Mouse (Mus musculus) midbrain, embryonic 16.5 days (tissue): ENCODE data around the gene Pik3r5. TPM values are rescaled to one million over a fixed set of nuclear protein-coding genes. Genes with fewer than 3 reads are reported as not detected.
A peak's percentile ranks its signal among the peaks of the same experiment; 100 is the strongest.

ENCODE experiments used
- ATAC-seq: fragments of 200-750 bp; cut with Nextera tagmentation; 2 replicates; pipeline ENCODE4 v1.8.0; 2017; ENCODE audit warnings: moderate TSS enrichment
- H3K27ac ChIP-seq: fragments of 300-500 bp; sonication (generic); 2 replicates; pipeline ENCODE4 v1.5.1; 2014; ENCODE audit warnings: mild to moderate bottlenecking, low read length, mixed read lengths
- H3K27me3 ChIP-seq: fragments of 300-500 bp; sonication (generic); 2 replicates; pipeline ENCODE4 v1.6.1; 2014; ENCODE audit warnings: low read depth, low read length, mixed read lengths; ENCODE audit not compliant: control insufficient read depth, insufficient read depth
- H3K36me3 ChIP-seq: fragments of 300-500 bp; sonication (generic); 2 replicates; pipeline ENCODE4 v1.6.1; 2014; ENCODE audit warnings: mild to moderate bottlenecking, low read length, moderate library complexity, mixed read lengths; ENCODE audit not compliant: control insufficient read depth, insufficient read depth
- H3K4me1 ChIP-seq: fragments of 300-500 bp; sonication (generic); 2 replicates; pipeline ENCODE4 v1.6.1; 2014; ENCODE audit warnings: mild to moderate bottlenecking, low read length, mixed read lengths; ENCODE audit not compliant: control insufficient read depth, insufficient read depth
- H3K4me2 ChIP-seq: fragments of 300-500 bp; sonication (generic); 2 replicates; pipeline ENCODE4 v1.6.1; 2014; ENCODE audit warnings: mild to moderate bottlenecking, low read length, mixed read lengths
- H3K4me3 ChIP-seq: fragments of 300-500 bp; sonication (generic); 2 replicates; pipeline ENCODE4 v1.5.1; 2014; ENCODE audit warnings: low read depth, mild to moderate bottlenecking, low read length, moderate library complexity, mixed read lengths
- H3K9ac ChIP-seq: fragments of 300-500 bp; sonication (generic); 2 replicates; pipeline ENCODE4 v1.6.1; 2014; ENCODE audit warnings: low read depth, low read length, mixed read lengths
- H3K9me3 ChIP-seq: fragments of 300-500 bp; sonication (generic); replicated peaks from 2 replicates; pipeline ENCODE4 v1.6.1; 2014; ENCODE audit warnings: mild to moderate bottlenecking, low read length, mixed read lengths; ENCODE audit not compliant: control insufficient read depth, poor library complexity, severe bottlenecking
- WGBS: fragments of 180-500 bp; shearing (Covaris S2); extraction: QIAGEN DNeasy Blood & Tissue Kit; methylation state at CpG from one replicate; pipeline ENCODE4 v1.1.7; 2014; 5-methylcytosine and 5-hydroxymethylcytosine counted together
- polyA plus RNA-seq: library from polyadenylated mRNA; unstranded; fragments of >200 nt; fragmentation: Nextera tagmentation; extraction: Ambion mirVana; gene quantifications from 2 replicates; pipeline ENCODE4 v1.2.1, GENCODE M21; 2015

Gene Pik3r5
- polyA plus RNA-seq, 1 experiment from 2014 or later, result 0.24 TPM

DNA sequence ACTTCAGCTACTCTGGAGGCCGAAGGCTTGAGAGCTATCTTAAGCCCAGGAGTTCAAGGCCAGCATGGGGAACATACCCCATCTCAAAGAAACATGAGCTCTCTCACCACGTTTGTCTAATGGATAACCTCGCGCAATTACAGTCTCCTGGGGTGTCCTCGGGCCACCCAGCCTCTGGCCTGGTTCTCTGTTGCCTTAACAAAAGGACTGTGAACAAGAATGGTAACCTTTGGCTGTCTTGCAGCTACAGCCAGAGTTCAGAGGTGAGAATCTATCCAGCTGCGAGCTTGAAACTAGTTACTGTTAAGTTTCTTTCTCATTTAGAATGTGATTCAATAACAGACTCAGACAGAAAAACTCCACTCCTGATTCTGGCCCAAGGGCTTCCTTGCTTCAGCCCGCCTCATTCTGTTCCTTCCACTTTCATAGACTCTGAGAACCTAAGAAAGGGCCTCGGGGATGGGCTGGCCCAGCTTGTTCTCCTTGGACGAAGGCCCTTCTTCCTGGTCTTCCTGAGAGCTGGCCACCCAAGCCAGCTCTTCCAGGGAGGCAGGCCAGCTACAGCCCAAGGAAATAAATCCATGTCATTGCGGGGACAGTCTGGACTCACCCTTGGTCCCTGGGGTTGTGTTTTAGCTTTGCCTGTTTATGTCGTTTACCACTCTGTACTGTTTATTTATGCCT is 43.8 kb upstream of the Pik3r5 start:
- H3K9ac ChIP-seq, result no peak overlapping the region
- no peaks in the 10 kb centered on the region for H3K36me3 ChIP-seq
- no peak overlapping the region for H3K27ac ChIP-seq
- H3K9me3 ChIP-seq, result no peaks in the 10 kb centered on the region
- H3K27me3 ChIP-seq, result peaks cover 51% of the 10 kb centered on the region
- 38% methylated on average over 11 of the region's 11 CpGs for WGBS
- H3K4me1 ChIP-seq, result peaks cover 31% of the 10 kb centered on the region
- H3K4me2 ChIP-seq, result no peak overlapping the region
- no peak for ATAC-seq
- no peak overlapping the region for H3K4me3 ChIP-seq

DNA sequence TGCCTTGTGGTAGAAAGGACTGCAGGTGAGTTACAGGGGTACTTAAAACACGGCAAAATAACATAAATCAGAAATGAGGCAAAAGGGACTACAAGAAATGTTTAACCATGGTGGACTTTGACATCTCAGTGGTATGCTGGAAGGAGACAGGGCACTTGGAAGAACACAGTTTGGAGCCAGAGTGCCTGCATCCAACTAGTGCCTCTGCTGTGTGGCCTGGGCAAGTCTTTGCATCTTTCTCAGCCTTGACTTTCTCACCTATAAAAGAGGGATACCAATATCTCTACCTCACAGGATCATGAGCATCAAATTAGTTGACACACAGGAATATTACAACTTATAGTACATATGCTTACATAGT is 43.3 kb upstream of the Pik3r5 start:
- no peak overlapping the region for H3K4me2 ChIP-seq
- H3K4me3 ChIP-seq, result no peak overlapping the region
- H3K4me1 ChIP-seq, result peaks cover 31% of the 10 kb centered on the region
- no peak for ATAC-seq
- peaks cover 52% of the 10 kb centered on the region for H3K27me3 ChIP-seq
- no peak overlapping the region for H3K27ac ChIP-seq
- 38% methylated on average over 1 of the region's 1 CpGs for WGBS
- no peak overlapping the region for H3K9ac ChIP-seq
- H3K9me3 ChIP-seq, result no peaks in the 10 kb centered on the region
- H3K36me3 ChIP-seq, result no peaks in the 10 kb centered on the region

DNA sequence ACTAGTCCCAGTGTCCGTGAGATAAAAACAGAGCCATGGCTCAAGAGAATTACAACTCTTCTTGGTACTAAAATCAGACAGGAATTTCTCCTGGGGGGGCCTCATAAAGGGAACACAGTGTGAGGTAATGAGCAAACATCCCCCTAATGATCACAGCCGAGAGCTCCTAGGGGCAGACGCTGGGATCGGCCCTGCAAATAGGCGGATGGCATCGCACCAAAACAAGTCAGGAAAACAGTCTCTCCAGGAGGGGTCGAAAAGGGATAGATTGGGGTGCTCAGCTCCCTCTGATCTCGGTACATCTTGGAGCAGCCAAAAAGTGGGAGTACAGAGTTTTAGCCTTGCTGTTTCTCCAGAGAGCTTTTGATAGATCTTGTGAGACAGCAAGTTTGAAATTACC is 42.3 kb upstream of the Pik3r5 start:
- 4% methylated on average over 8 of the region's 8 CpGs for WGBS
- no peak for ATAC-seq
- H3K4me1 ChIP-seq, result peaks cover 28% of the 10 kb centered on the region
- H3K9ac ChIP-seq, result no peak overlapping the region
- no peak overlapping the region for H3K27ac ChIP-seq
- H3K27me3 ChIP-seq, result peaks cover 60% of the 10 kb centered on the region
- H3K4me3 ChIP-seq, result no peak overlapping the region
- H3K9me3 ChIP-seq, result no peaks in the 10 kb centered on the region
- H3K36me3 ChIP-seq, result no peaks in the 10 kb centered on the region
- no peak overlapping the region for H3K4me2 ChIP-seq

DNA sequence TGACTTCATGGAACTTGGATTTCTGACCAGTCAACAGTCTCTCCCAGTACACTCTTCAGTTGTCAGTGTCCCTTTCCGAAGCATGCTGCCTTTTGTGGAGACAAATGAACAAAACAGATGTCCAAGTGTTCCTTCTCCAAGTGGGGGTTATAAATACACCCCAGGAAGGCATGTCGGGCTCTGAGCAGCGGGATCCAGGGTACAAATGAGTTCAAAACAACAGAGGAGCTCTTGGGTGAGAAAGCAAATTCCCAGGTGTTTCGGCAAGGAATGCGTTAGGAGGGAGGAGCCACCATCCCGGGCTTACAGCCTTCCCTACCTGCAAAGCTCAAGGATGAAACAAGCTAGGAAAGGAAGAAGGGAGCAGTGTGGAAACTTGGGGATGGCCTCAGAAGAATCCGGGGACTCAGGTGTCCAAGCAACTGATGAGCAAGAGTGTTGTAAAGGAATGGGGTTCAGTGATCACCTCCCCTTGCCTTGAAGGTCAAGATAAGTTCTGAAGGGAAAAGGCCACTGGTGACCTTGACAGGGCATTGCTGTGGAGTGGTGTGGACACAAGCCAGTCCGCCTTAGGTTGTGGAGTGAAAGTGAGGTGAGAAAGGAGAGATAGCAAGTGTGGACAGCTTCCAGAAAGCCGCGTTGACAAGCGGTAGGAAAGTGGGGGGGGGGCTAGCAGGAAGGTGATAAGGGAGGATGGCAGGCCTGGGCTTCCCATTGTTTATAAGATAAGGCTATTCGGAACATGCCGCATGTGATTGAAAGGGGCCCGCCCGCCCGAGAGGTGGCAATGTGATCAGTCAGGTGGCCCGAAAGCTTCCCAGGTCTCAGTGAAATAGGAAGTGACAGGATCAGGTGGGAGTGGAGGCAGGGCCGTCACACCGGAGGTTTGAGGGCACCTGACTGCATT is 41.3 kb upstream of the Pik3r5 start:
- ATAC-seq, result no peak
- no peak overlapping the region for H3K4me2 ChIP-seq
- no peak overlapping the region for H3K9ac ChIP-seq
- no peak overlapping the region for H3K4me3 ChIP-seq
- WGBS, result 13% methylated on average over 19 of the region's 19 CpGs
- no peaks in the 10 kb centered on the region for H3K9me3 ChIP-seq
- no peaks in the 10 kb centered on the region for H3K36me3 ChIP-seq
- peaks cover 18% of the 10 kb centered on the region; the same call in 1 of the 2 replicates for H3K4me1 ChIP-seq
- peaks cover 67% of the 10 kb centered on the region for H3K27me3 ChIP-seq
- no peak overlapping the region for H3K27ac ChIP-seq

DNA sequence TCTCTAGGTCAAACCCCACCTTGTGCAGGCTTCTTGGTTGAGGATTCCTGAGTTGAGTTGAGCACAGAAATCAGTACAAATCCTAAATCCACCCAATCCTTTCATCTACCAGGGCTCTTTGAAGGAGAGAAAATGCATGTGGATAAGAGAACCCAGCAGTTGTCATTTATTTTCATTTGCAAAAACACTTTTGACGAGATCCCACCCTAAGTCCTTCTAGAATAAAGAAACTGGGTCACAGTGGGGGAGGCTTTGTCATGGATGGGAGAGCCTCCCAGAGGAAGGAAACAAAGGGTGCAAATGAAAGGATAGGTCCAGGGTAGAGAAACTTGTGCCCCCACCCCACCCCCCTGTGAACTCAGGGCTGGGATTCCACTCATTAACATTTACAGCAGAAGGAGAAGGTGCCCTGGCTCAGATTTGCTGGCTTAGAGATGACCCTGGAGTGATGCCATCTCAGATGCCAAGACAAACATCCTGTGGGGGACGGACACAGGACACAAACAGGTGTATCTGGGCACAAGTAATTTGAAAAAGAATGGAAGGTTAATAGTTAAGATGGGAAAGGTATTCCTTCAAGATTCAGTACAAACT is 37.9 kb upstream of the Pik3r5 start:
- ATAC-seq, result no peak
- H3K27me3 ChIP-seq, result peaks cover 58% of the 10 kb centered on the region
- 31% methylated on average over 2 of the region's 2 CpGs for WGBS

DNA sequence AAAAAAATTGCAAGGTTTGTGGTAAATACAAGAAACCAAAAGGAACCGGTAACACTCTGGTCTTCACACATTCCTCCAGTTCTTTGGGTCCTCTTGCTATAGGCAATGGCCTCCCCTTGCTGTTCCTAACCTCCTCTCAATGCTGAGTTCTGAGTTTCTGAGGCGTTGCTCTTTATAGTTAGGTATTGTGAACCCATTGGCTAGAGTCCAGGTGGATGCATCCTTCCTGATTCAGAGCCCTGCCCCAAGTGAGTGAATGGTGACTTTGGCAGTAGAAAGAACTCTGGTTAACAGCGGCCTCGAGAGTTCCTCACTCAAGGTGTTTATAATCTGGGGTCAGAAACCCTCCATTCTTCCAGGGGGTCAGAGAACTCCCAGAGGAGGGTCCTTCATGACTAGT is 37.2 kb upstream of the Pik3r5 start:
- no peak for ATAC-seq
- H3K4me2 ChIP-seq, result no peak overlapping the region
- no peak overlapping the region for H3K4me3 ChIP-seq
- H3K27me3 ChIP-seq, result peaks cover 58% of the 10 kb centered on the region
- no peak overlapping the region for H3K27ac ChIP-seq
- no peaks in the 10 kb centered on the region for H3K9me3 ChIP-seq
- WGBS, result 52% methylated on average over 4 of the region's 4 CpGs
- no peak overlapping the region for H3K9ac ChIP-seq
- no peaks in the 10 kb centered on the region for H3K36me3 ChIP-seq
- H3K4me1 ChIP-seq, result peaks cover 3% of the 10 kb centered on the region; the same call in 1 of the 2 replicates

More for the DNA sequence above, 37.9 kb upstream of the Pik3r5 start:
- Histone ChIP-seq H3K27ac (no peak overlapping the region), H3K36me3 (no peaks in the 10 kb centered on the region), H3K9me3 (no peaks in the 10 kb centered on the region), H3K4me3 (no peak overlapping the region), H3K9ac (no peak overlapping the region), H3K4me1 (no peaks in the 10 kb centered on the region), H3K4me2 (no peak overlapping the region)

DNA sequence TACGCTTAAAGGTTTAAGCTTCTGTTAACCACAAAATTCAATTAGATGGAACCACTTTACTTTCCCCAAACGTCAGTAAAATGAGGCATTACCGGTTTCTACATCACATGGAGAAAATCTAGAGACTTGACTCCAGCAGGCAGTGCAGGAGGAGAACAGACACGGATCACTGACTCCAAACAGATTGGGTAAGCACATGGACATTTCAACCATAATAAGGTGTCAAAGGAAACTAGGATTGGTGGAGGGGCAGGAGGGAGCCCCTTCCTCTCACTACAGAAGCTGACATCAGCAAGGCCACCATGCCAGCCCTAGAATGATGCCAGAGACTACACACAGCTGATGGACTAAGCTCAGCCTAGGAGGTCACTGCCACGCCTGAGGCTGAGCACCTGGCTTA is 36.4 kb upstream of the Pik3r5 start:
- Histone ChIP-seq H3K4me1 (peaks cover 8% of the 10 kb centered on the region), H3K27ac (no peak overlapping the region), H3K36me3 (no peaks in the 10 kb centered on the region), H3K4me2 (no peak overlapping the region), H3K4me3 (no peak overlapping the region), H3K9me3 (no peaks in the 10 kb centered on the region), H3K9ac (no peak overlapping the region), H3K27me3 (peaks cover 55% of the 10 kb centered on the region)
- WGBS, result 56% methylated on average over 5 of the region's 5 CpGs
- no peak for ATAC-seq

DNA sequence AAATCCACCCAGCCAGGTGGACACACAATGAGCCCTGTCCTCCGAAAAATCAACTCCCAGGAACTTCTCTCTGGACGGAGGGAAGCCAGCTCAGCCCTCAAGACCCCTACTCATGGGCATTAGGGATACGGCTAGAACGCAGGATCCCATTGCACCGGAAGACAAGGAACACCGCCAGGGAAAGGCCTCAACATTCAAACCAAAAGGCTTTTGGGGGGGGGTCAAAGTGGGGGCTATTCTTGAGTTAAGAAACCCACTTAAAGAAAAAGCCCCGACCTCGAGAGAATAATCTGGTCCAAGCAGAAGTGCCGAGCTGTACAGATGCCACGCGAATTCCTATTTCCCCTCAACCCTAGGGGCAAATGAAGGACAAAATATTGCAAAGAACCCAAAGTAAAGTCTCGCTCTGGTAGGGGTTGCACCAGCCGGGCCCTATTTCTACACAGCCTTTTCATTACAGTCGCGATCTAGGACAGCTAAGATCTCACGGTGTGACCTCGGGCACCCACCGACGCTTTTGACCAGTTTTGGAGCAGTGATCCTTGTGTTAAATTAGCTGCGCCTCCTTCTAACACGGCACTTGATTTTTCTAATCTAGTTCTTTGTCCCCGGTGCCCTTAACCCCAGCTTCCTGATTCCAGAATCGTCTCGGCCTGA is 32.9 kb upstream of the Pik3r5 start:
- Histone ChIP-seq H3K4me1 (peaks cover 8% of the 10 kb centered on the region), H3K4me2 (peak overlapping the region; percentile 93), H3K27me3 (peaks cover 39% of the 10 kb centered on the region), H3K9ac (peak overlapping the region; percentile 63), H3K9me3 (no peaks in the 10 kb centered on the region), H3K36me3 (no peaks in the 10 kb centered on the region), H3K27ac (no peak overlapping the region), H3K4me3 (peak overlapping the region; percentile 55)
- 9% methylated on average over 24 of the region's 24 CpGs for WGBS
- no peak for ATAC-seq
